Mouse (Mus musculus) kidney, adult 2 months (tissue): ENCODE data around the gene Smap1. TPM values are rescaled to one million over a fixed set of nuclear protein-coding genes. Genes with fewer than 3 reads are reported as not detected.

ENCODE experiments used
- DNase-seq: peaks from one replicate; pipeline ENCODE4 v3.0.0; 2021
- H3K27ac ChIP-seq: fragments of 200-500 bp; 2 replicates; pipeline ENCODE4 v1.5.1; 2012; ENCODE audit warnings: low read depth, low read length, control low read depth, inconsistent platforms; ENCODE audit not compliant: insufficient read depth
- H3K27me3 ChIP-seq: fragments of 200-500 bp; replicated peaks from 2 replicates; pipeline ENCODE4 v1.6.1; 2012; ENCODE audit warnings: mild to moderate bottlenecking, moderate library complexity, low read length, inconsistent platforms; ENCODE audit not compliant: control insufficient read depth, insufficient read depth
- H3K36me3 ChIP-seq: fragments of 200-500 bp; 2 replicates; pipeline ENCODE4 v1.6.1; 2012; ENCODE audit warnings: mild to moderate bottlenecking, moderate library complexity, low read length, inconsistent platforms; ENCODE audit not compliant: control insufficient read depth, insufficient read depth
- H3K4me1 ChIP-seq: fragments of 200-500 bp; 2 replicates; pipeline ENCODE4 v1.6.1; 2011; ENCODE audit warnings: low read length; ENCODE audit not compliant: control insufficient read depth, insufficient read depth
- H3K4me3 ChIP-seq: fragments of 200-500 bp; 2 replicates; pipeline ENCODE4 v1.5.1; 2011; ENCODE audit warnings: mild to moderate bottlenecking, low read depth, low read length, control low read depth; ENCODE audit not compliant: insufficient read depth
- CTCF ChIP-seq: fragments of 200-500 bp; conservative IDR thresholded peaks from 2 replicates; pipeline ENCODE4 v1.5.1; 2011; ENCODE audit warnings: low read depth, mild to moderate bottlenecking, control low read depth, low read length, moderate library complexity, mixed read lengths; ENCODE audit not compliant: insufficient read depth, insufficient read length
- POLR2A ChIP-seq: fragments of 200-500 bp; IDR thresholded peaks from one replicate; pipeline ENCODE4 v1.6.1; 2011; ENCODE audit warnings: low read depth, low read length, control low read depth
- WGBS: fragments of 180-500 bp; shearing (Covaris S2); methylation state at CpG from one replicate; pipeline ENCODE4 v1.1.7; 2018; 5-methylcytosine and 5-hydroxymethylcytosine counted together
- polyA plus RNA-seq: library from polyadenylated mRNA; depleted of rRNA; stranded (reverse); fragments of >200 nt; gene quantifications from 2 replicates; pipeline ENCODE4 v1.2.3, GENCODE M21; 2012

Gene Smap1
- polyA plus RNA-seq, 1 experiment = 57.8 TPM

DNA sequence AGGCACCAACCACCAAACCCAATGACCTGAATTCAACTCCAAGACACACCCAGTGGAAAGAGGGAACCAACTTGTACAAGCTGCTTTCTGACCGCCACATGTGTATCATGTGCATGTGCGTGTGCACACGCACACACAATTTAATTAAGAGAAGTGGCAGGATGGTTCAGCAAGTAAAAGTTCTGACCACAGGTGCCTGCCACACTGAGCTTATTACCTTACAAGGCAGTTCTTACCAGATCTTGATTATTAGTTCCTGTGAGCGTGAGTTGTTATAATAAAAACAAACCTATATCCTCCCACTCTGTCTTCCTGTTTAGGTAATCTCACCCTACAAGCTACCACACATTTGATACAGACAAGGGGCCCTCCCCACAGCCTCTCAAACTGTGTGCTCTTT is 6.6 kb downstream of the Smap1 start:
- 87% methylated on average over 4 of the region's 4 CpGs for WGBS
- no peaks in the 10 kb centered on the region for H3K27me3 ChIP-seq
- H3K36me3 ChIP-seq = no peaks in the 10 kb centered on the region
- no peak overlapping the region for H3K27ac ChIP-seq
- DNase-seq = no peak
- TF ChIP-seq POLR2A (no peak), CTCF (no peak)
- H3K4me3 ChIP-seq = no peak overlapping the region
- peaks cover 19% of the 10 kb centered on the region for H3K4me1 ChIP-seq

DNA sequence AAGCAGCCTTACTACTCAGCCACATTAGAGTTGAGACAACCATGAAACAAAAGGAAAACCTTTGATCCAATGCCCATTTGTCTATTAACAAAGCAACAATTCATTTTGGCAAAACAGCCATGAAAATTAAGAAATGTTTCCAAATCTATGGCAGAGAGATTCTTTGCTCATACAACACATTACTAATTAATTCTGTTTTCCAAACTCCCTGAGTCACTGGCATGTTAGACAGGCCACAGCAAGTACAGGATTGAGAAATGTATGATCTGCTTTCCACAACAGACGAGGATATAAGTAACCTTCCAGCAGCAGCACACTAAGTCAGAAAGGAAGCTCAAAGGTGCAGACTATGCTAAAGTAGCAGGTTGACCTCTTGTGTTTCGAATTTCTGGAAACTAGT is 9.1 kb downstream of the Smap1 start:
- DNase-seq = no peak
- TF ChIP-seq CTCF = no peak
- TF ChIP-seq POLR2A = no peak
- H3K36me3 ChIP-seq = no peaks in the 10 kb centered on the region
- peaks cover 19% of the 10 kb centered on the region for H3K4me1 ChIP-seq
- H3K27me3 ChIP-seq = no peaks in the 10 kb centered on the region
- no peak overlapping the region for H3K4me3 ChIP-seq
- 49% methylated on average over 2 of the region's 2 CpGs for WGBS
- no peak overlapping the region for H3K27ac ChIP-seq

DNA sequence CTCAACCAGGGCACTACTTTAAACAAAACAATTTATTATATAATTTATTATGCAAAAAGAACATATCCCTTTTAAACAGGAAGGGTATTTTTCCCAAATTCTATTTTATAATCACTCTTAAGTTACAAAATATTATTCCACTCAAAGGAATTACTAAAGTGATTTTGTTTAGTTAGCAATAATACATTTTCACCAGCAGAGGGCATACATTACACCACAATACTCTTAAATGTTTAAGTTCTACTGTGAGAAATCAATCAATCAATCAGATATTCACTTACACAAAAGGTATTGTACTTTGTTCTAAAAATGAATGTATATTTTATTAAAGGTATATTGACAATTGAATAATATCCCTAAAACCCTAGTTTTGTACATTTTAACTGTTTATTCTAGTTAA is 16.0 kb downstream of the Smap1 start:
- no peak for TF ChIP-seq CTCF
- no peak for TF ChIP-seq POLR2A
- DNase-seq = no peak
- no peak overlapping the region for H3K27ac ChIP-seq
- no peaks in the 10 kb centered on the region; the same call in 1 of the 2 replicates for H3K4me1 ChIP-seq
- no peak overlapping the region for H3K4me3 ChIP-seq
- no peaks in the 10 kb centered on the region for H3K27me3 ChIP-seq
- no peaks in the 10 kb centered on the region for H3K36me3 ChIP-seq

- Histone ChIP-seq H3K4me3 (no peak overlapping the region), H3K36me3 (no peaks in the 10 kb centered on the region), H3K27ac (0 out of 2 replicates have a peak overlapping the region, but pooled peaks have one; percentile 16), H3K4me1 (0 out of 2 replicates have a peak, but pooled peaks cover 3% of the 10 kb centered on the region), H3K27me3 (no peaks in the 10 kb centered on the region)
- DNase-seq = no peak
- TF ChIP-seq POLR2A (no peak), CTCF (no peak)
- WGBS = 80% methylated on average over 3 of the region's 3 CpGs
Measured at GRCm38 (mm10) chr1:23903340-23903739, 18.8 kb downstream of the Smap1 start.

GRCm38 (mm10) chr1:23902736-23903135 is 19.4 kb downstream of the Smap1 start:
- no peaks in the 10 kb centered on the region for H3K36me3 ChIP-seq
- no peak overlapping the region for H3K27ac ChIP-seq
- H3K4me1 ChIP-seq = 0 out of 2 replicates have a peak, but pooled peaks cover 3% of the 10 kb centered on the region
- TF ChIP-seq POLR2A = no peak
- TF ChIP-seq CTCF = no peak
- no peak for DNase-seq
- H3K27me3 ChIP-seq = no peaks in the 10 kb centered on the region
- H3K4me3 ChIP-seq = no peak overlapping the region
- WGBS = 78% methylated on average over 2 of the region's 2 CpGs

DNA sequence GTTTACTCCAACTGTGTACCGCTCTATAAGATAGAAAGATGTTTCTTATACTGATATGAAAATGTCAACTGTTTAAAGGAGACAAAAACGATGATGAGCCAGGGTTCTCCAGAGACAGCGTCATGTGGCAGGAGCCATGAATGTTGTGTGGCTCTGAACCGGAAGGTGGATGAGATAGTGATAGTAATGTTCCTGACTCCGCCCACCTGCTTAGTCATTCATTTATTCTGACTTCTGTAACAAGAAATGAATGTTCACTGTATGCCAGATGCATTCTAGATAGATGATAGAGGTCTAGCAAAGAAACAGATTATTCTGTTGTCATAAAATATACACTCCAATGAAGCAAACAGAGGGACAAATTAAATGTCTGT is 22.5 kb downstream of the Smap1 start:
- Histone ChIP-seq H3K27ac (no peak overlapping the region), H3K4me3 (no peak overlapping the region), H3K4me1 (0 out of 2 replicates have a peak, but pooled peaks cover 3% of the 10 kb centered on the region), H3K27me3 (no peaks in the 10 kb centered on the region), H3K36me3 (no peaks in the 10 kb centered on the region)
- no peak for TF ChIP-seq CTCF
- TF ChIP-seq POLR2A = no peak
- DNase-seq = no peak
- WGBS = 90% methylated on average over 5 of the region's 5 CpGs

- WGBS = 86% methylated on average over 3 of the region's 3 CpGs
- Histone ChIP-seq H3K4me3 (no peak overlapping the region), H3K36me3 (no peaks in the 10 kb centered on the region), H3K27me3 (no peaks in the 10 kb centered on the region), H3K27ac (no peak overlapping the region), H3K4me1 (0 out of 2 replicates have a peak, but pooled peaks cover 3% of the 10 kb centered on the region)
- no peak for DNase-seq
- TF ChIP-seq POLR2A = no peak
- no peak for TF ChIP-seq CTCF
Measured at GRCm38 (mm10) chr1:23899020-23899646, 23.0 kb downstream of the Smap1 start.

- H3K4me3 ChIP-seq = no peak overlapping the region
- no peak overlapping the region for H3K27ac ChIP-seq
- H3K36me3 ChIP-seq = no peaks in the 10 kb centered on the region
- no peaks in the 10 kb centered on the region for H3K27me3 ChIP-seq
- 47% methylated on average over 1 of the region's 1 CpGs for WGBS
- DNase-seq = no peak
- TF ChIP-seq POLR2A (no peak), CTCF (no peak)
- no peaks in the 10 kb centered on the region for H3K4me1 ChIP-seq
Measured at GRCm38 (mm10) chr1:23892072-23892471, 30.0 kb downstream of the Smap1 start.
